Mouse (Mus musculus) splenic B cell, adult 2 months (primary cell): ENCODE measurements around the gene Zbtb14.

Experiments used
- DNase-seq: peaks from one replicate; pipeline ENCODE4 v3.0.0-alpha.2; 2011; ENCODE audit warnings: low read depth, low spot score
- H3K27me3 ChIP-seq: 2 replicates; pipeline ENCODE4 v1.6.1; 2012; ENCODE audit warnings: mild to moderate bottlenecking, low read length, moderate library complexity, mixed read lengths; ENCODE audit not compliant: control insufficient read depth, poor library complexity, insufficient read depth, severe bottlenecking
- H3K36me3 ChIP-seq: 2 replicates; pipeline ENCODE4 v1.6.1; 2012; ENCODE audit warnings: mild to moderate bottlenecking, low read length, moderate library complexity, mixed read lengths; ENCODE audit not compliant: control insufficient read depth, poor library complexity, insufficient read depth, severe bottlenecking

Gene Zbtb14

DNA sequence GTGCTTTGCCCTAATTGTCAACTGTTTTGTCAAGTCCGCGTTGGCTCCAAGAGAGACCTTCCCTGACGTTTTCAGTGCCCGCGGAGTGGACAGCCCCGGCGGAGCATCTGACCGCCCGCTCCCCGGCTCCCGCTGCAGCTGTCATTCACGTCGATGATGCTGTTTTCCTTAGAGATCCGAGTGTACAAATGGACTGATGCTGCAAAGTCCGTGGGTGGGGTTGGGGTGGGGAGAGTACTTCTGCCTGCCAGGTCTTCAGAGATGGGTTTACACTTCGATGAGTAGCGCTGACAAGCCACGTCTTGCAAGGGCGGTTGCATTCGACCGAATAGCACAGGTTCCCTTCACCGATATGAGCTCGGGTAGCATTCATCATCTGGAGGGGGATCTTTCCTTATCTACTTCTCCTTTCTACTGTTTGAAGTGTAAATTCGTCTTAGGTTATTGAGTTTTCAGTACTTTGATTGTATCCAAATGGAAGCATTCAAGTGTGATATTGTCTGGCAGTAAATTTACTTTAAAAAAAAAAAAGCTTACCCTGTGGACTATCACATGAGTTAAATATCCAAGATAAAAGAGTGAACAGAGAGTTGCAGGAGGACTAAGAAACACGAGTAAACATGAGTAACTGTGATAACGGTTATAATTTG, 35.0 kb downstream of the Zbtb14 start:
- DNase-seq, result peak; percentile 73
- peaks cover 1% of the 10 kb centered on the region; the same call in 1 of the 2 replicates for H3K36me3 ChIP-seq
- no peaks in the 10 kb centered on the region for H3K27me3 ChIP-seq

DNA sequence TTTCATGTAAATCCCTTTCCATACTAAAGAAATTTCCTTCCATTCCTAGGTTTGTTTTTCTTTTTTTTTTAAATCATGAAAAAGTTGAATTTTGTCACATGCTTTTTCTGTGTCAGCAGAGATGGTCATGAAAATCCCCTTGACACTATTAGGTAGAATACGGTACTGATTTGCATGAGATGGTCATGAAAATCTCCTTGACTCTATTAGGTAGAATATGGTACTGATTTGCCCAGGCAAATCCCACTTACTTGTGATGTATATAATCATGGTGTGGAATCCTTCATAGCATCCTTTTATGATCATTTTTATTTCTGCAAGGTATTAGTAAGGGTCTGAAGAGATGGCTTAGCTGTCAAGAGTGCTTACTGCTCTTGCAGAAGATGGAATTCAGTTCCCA, 38.7 kb downstream of the Zbtb14 start:
- peak; percentile 44 for DNase-seq
- H3K36me3 ChIP-seq, result peaks cover 1% of the 10 kb centered on the region; the same call in 1 of the 2 replicates
- no peaks in the 10 kb centered on the region for H3K27me3 ChIP-seq

GRCm38 (mm10) chr17:69437836-69438235, 55.0 kb downstream of the Zbtb14 start:
- H3K27me3 ChIP-seq, result no peaks in the 10 kb centered on the region; the same call in 1 of the 2 replicates
- no peak for DNase-seq
- no peaks in the 10 kb centered on the region for H3K36me3 ChIP-seq

- DNase-seq, result no peak
- no peaks in the 10 kb centered on the region; the same call in 1 of the 2 replicates for H3K27me3 ChIP-seq
Measured at GRCm38 (mm10) chr17:69438486-69438885, 55.6 kb downstream of the Zbtb14 start.

GRCm38 (mm10) chr17:69438990-69439491, 56.2 kb downstream of the Zbtb14 start, which contains the start of gene Akain1:
Akain1 (plus strand) TSS chr17:69439326.
- Histone ChIP-seq H3K36me3 (no peaks in the 10 kb centered on the region), H3K27me3 (no peaks in the 10 kb centered on the region; the same call in 1 of the 2 replicates)
- peak; percentile 62 for DNase-seq

More at GRCm38 (mm10) chr17:69438486-69438885, 55.6 kb downstream of the Zbtb14 start:
- H3K36me3 ChIP-seq, result no peaks in the 10 kb centered on the region

DNA sequence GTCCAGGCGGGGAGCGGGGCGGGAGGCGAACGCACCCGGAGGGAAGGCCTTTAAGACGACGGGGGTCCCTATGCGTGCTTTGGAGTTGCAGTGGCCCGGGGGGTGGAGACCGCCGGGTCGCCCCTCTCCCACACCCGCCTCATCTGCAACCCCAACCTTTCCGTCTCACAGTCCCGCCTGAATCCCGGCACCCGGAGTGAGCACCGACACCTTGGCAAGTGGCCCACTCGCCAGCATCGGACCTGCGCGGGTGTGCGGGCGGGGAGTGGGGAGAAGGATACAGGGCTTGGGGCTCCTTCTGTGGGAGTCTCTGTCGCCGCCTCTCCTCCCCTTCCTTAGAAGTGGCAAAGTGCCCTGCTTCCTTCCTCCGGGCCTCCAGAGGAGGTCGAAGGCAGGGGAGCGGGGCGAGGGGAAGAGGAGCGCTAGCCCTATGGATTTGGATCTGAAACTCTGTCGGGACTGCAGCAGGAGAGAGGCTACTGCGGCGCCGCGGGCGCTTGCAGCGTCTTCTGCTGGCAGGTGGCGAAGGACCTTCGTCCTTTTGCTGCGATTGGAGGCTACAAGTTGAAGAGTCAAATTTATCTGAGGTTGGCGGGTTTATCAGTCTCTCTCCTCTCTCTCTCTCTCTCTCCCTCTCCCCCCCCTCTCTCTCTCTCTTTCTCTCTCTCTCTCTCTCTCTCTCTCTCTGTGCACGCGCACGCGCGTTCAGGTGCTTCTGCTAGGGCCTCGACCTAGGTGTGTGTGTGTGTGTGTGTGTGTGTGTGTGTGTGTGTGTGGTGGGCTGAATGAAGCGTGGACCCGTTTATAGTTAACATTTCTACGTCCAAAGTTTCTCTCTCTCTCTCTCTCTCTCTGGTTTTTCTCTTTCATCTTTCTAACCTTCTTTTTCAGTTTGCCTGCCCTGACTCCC, 57.0 kb downstream of the Zbtb14 start:
- Histone ChIP-seq H3K36me3 (no peaks in the 10 kb centered on the region), H3K27me3 (no peaks in the 10 kb centered on the region; the same call in 1 of the 2 replicates)
- no peak for DNase-seq
